Mouse (Mus musculus): Measurements from ENCODE around the gene Mapk3.

GRCm38 (mm10) chr7:126770784-126771183 is 11.4 kb downstream of the Mapk3 start:
- no peak for TF ChIP-seq POLR2A (IDR thresholded peaks at IDR 0.05; ENCODE audit: control insufficient read depth, extremely low read depth, insufficient read depth, low read length, poor library complexity)
- no peak for TF ChIP-seq CTCF (IDR thresholded peaks at IDR 0.05; ENCODE audit: borderline replicate concordance, control insufficient read depth, extremely low read depth, insufficient read depth, low read length, poor library complexity)
